Mouse (Mus musculus) cerebellum, adult 11 months (tissue): Measurements from ENCODE around the gene Klhl26.
A peak's percentile ranks its signal among the peaks of the same experiment; 100 is the strongest.
"Not testable (repeated sequence)": the region's sequence is repeated elsewhere in the genome, so short reads cannot be mapped to it uniquely, and the experiment has no call there.

ENCODE experiments used
- DNase-seq: peaks from one replicate; pipeline ENCODE4 v3.0.0; 2022

Gene Klhl26

GRCm38 (mm10) chr8:70476333-70477268 is at the start of gene Klhl26:
TSS of gene Klhl26 (minus strand) at chr8:70476968.
- peak; percentile 95 for DNase-seq

GRCm38 (mm10) chr8:70522592-70523403 is 46.0 kb upstream of the Klhl26 start:
- DNase-seq, result peak; percentile 95

GRCm38 (mm10) chr8:70519606-70520005 is 42.8 kb upstream of the Klhl26 start:
- DNase-seq, result no peak

- DNase-seq, result no peak
Observed at GRCm38 (mm10) chr8:70519043-70519442, 42.3 kb upstream of the Klhl26 start.

- no peak for DNase-seq
Observed at GRCm38 (mm10) chr8:70517940-70518643, 41.3 kb upstream of the Klhl26 start.

- no peak for DNase-seq
Observed at GRCm38 (mm10) chr8:70513441-70513840, 36.7 kb upstream of the Klhl26 start.

GRCm38 (mm10) chr8:70512253-70512903 is 35.6 kb upstream of the Klhl26 start:
- DNase-seq, result no peak

GRCm38 (mm10) chr8:70511770-70512169 is 35.0 kb upstream of the Klhl26 start:
- DNase-seq, result no peak

- not testable (repeated sequence) for DNase-seq
Observed at GRCm38 (mm10) chr8:70511174-70511573, 34.4 kb upstream of the Klhl26 start.

- DNase-seq, result peak; percentile 98
Observed at GRCm38 (mm10) chr8:70510228-70510915, 33.6 kb upstream of the Klhl26 start, which contains the start of gene Uba52. TSS of gene Uba52 (minus strand) at chr8:70510801.

GRCm38 (mm10) chr8:70509281-70509952 is 32.6 kb upstream of the Klhl26 start:
- no peak for DNase-seq

- no peak for DNase-seq
Observed at GRCm38 (mm10) chr8:70507027-70507393, 30.2 kb upstream of the Klhl26 start.

- peak; percentile 91 for DNase-seq
Observed at GRCm38 (mm10) chr8:70506328-70507026, 29.7 kb upstream of the Klhl26 start, which contains the start of gene Rex1bd. TSS of gene Rex1bd (minus strand) at chr8:70506752.

- DNase-seq, result no peak
Observed at GRCm38 (mm10) chr8:70505698-70506327, 29.0 kb upstream of the Klhl26 start.

GRCm38 (mm10) chr8:70504851-70505250 is 28.1 kb upstream of the Klhl26 start:
- DNase-seq, result peak; percentile 80

- DNase-seq, result no peak
Observed at GRCm38 (mm10) chr8:70504291-70504716, 27.5 kb upstream of the Klhl26 start.

GRCm38 (mm10) chr8:70503062-70503750 is 26.4 kb upstream of the Klhl26 start:
- peak; percentile 74 for DNase-seq

GRCm38 (mm10) chr8:70502540-70502939 is 25.8 kb upstream of the Klhl26 start:
- no peak for DNase-seq

GRCm38 (mm10) chr8:70501820-70502529 is 25.2 kb upstream of the Klhl26 start:
- no peak for DNase-seq
